Mouse (Mus musculus) C2C12 (cell line): ENCODE results near the gene Commd1. TPM values are rescaled to one million over a fixed set of nuclear protein-coding genes. Genes with fewer than 3 reads are reported as not detected.

Source experiments
- H3K27me3 ChIP-seq: one replicate; pipeline ENCODE4 v1.6.1; 2011; ENCODE audit not compliant: control insufficient read depth, insufficient read depth, insufficient read length
- H3K36me3 ChIP-seq: one replicate; pipeline ENCODE4 v1.6.1; 2011; ENCODE audit not compliant: control insufficient read depth, insufficient read depth
- H3K4me3 ChIP-seq: one replicate; pipeline ENCODE4 v1.5.1; 2011; ENCODE audit warnings: mild to moderate bottlenecking, control low read depth; ENCODE audit not compliant: poor library complexity, insufficient read depth, severe bottlenecking
- H3K79me2 ChIP-seq: one replicate; pipeline ENCODE4 v1.6.1; 2011; ENCODE audit not compliant: control insufficient read depth, insufficient read depth
- H3K79me3 ChIP-seq: one replicate; pipeline ENCODE4 v1.6.1; 2011; ENCODE audit warnings: low read depth, control low read depth
- H3ac ChIP-seq: one replicate; pipeline ENCODE3; 2011; ENCODE audit warnings: low read depth; ENCODE audit not compliant: control insufficient read depth, insufficient read length
- CEBPB ChIP-seq: IDR thresholded peaks from one replicate; pipeline ENCODE4 v1.6.1; 2011; ENCODE audit warnings: low read depth, mild to moderate bottlenecking, control low read depth, moderate library complexity
- CTCF ChIP-seq: IDR thresholded peaks from one replicate; pipeline ENCODE4 v1.5.1; 2011; ENCODE audit not compliant: control insufficient read depth, insufficient read depth, insufficient read length
- FOSL1 ChIP-seq: IDR thresholded peaks from one replicate; pipeline ENCODE4 v1.8.0; 2011; ENCODE audit warnings: mild to moderate bottlenecking, low read length; ENCODE audit not compliant: poor library complexity, insufficient read depth, severe bottlenecking
- MAX ChIP-seq: IDR thresholded peaks from one replicate; pipeline ENCODE4 v1.6.1; 2011; ENCODE audit warnings: mild to moderate bottlenecking, control low read depth
- MYOD1 ChIP-seq: IDR thresholded peaks from one replicate; pipeline ENCODE4 v1.6.1; 2011; ENCODE audit warnings: low read depth; ENCODE audit not compliant: control insufficient read depth, insufficient read length
- MYOG ChIP-seq: IDR thresholded peaks from one replicate; pipeline ENCODE4 v1.6.1; 2011; ENCODE audit not compliant: control insufficient read depth, insufficient read length; ENCODE audit errors: extremely low read depth
- USF1 ChIP-seq: IDR thresholded peaks from one replicate; pipeline ENCODE4 v1.6.1; 2011; ENCODE audit warnings: low read depth, mild to moderate bottlenecking, control low read depth, moderate library complexity
- polyA plus RNA-seq: library from polyadenylated mRNA; unstranded; fragments of >200 nt; fragmentation: generic; extraction: Trizol; gene quantifications from one replicate; pipeline ENCODE4 v1.2.1, GENCODE M21; 2012; ENCODE audit warnings: missing spikeins

Commd1 gene
- polyA plus RNA-seq, 1 experiment: 126 TPM

DNA sequence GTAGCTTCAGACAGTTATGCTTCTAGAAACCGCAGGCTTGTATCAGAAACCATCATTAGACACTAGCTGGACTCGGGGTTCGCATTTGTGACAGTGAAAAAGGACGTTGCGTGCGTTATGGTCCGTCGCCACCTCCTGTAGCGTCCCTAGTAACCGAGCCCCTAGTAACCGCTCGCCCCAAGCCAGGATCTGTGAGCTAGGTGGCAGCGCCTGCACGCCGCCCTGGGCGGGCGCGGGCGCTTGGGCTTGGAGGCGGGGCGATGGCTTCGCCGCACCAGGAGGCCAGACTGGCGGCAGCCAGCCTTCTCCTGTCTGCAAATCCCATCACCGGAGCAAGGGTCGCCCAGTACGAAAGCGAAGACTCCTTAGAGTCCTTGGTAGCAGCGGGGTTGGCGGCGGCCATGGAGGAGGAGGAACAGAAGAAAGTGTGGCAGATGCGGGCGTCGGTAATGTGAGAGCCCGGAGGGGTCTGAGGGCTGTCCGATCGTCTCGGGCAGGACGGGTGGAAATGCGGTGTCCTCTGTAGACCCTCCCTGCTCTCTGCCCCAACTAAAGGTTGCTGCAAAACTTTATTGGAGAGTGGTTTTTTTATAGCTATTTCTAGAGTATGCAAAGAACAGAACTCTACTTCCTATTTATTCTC lies 26.1 kb upstream of the Commd1 start:
- no peaks in the 10 kb centered on the region for H3K79me2 ChIP-seq
- peak overlapping the region; percentile 68 for H3ac ChIP-seq
- H3K4me3 ChIP-seq: peak overlapping the region; percentile 35
- no peak for TF ChIP-seq CTCF
- TF ChIP-seq USF1: no peak
- TF ChIP-seq MAX: no peak
- no peak for TF ChIP-seq FOSL1
- TF ChIP-seq MYOG: no peak
- no peak for TF ChIP-seq CEBPB
- TF ChIP-seq MYOD1: no peak
- peaks cover 29% of the 10 kb centered on the region for H3K36me3 ChIP-seq
- H3K79me3 ChIP-seq: peaks cover 2% of the 10 kb centered on the region
- H3K27me3 ChIP-seq: no peaks in the 10 kb centered on the region

DNA sequence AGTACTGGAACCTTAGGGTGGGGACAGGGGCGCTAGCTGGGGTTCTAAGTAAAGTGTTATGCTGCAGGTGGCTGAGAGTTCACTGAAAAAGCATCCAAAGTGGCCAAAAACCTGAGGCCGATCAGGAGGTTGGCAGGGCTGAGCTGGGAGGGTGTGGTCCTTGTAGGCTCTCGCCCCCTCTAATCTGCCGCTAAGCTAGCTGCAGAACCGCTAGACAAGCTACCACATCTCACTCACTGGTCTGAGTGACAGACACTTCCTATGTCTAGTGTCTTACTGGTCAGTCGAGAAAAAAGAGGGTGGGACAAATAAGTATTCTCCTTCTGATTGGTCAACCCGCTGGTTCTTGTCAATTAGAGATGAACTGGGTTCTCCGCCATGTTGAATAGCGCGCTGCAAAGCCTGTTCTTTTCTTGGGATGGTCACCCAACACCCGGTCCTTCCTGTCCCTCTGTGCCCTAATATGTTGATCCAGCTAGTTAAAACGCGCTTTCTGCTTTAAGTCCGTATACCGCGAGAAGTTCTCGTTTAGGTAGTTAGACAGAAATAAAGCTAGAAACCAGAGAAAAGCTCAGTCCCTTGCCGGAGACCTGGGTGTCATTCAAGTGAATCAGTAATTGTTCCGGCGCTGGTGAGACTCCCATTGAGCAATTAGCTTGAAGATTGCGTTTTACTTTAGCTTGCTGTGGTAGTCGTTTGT lies 25.4 kb upstream of the Commd1 start, which contains the start of gene Fam161a:
Gene Fam161a (plus strand): TSS at position 51 of the 700 bp plus-strand sequence.
- Histone ChIP-seq H3K4me3 (peak within 1 kb of the TSS; percentile 35), H3K79me2 (no peaks in the 10 kb centered on the region), H3K79me3 (peaks cover 2% of the 10 kb centered on the region), H3ac (peak within 1 kb of the TSS; percentile 68), H3K36me3 (peaks cover 35% of the 10 kb centered on the region), H3K27me3 (no peaks in the 10 kb centered on the region)
- TF ChIP-seq USF1: no peak

DNA sequence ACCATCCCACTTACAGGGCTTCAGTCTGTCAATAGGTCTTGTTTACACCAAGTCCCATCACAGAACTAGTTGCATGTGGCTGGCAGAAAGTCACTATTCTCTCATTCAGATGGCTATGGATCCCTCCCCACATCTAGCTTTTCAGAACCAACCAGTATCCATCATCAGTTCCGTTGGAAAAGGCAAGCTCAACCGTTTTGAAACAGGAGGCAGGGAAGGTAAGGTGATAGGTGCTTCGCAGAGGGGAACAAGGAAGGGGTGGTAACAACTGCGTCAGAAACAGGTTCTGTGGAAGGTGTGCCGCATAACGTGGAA lies 24.9 kb upstream of the Commd1 start:
- Histone ChIP-seq H3K79me3 (peaks cover 2% of the 10 kb centered on the region), H3K27me3 (no peaks in the 10 kb centered on the region), H3K4me3 (no peak overlapping the region), H3ac (peak overlapping the region; percentile 45), H3K36me3 (peaks cover 41% of the 10 kb centered on the region), H3K79me2 (no peaks in the 10 kb centered on the region)
- TF ChIP-seq FOSL1 (no peak), CEBPB (no peak), MYOD1 (no peak), MAX (no peak), MYOG (no peak), USF1 (no peak)

DNA sequence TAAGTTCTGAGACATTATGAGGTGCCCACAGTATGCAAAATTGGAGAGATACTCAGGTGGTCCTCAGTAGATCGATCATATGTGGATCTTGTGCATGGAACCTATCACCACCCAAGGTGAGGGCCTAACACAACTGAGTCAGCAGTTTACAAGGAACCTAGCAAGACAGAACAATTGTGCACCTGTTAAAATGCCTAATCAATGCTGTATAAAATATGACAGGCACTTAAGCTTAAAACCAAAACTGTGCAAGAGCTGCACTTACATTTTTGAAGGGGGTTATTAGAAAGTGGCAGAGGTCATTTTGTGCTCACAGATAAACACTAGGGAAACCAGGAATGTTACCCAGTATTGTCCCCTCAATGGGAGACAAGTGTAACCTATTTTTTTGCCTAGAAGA lies 23.1 kb upstream of the Commd1 start:
- no peak overlapping the region for H3K4me3 ChIP-seq
- TF ChIP-seq MAX: no peak
- no peak for TF ChIP-seq MYOD1
- no peak for TF ChIP-seq USF1
- TF ChIP-seq FOSL1: no peak
- TF ChIP-seq CTCF: no peak
- TF ChIP-seq CEBPB: no peak
- TF ChIP-seq MYOG: no peak
- H3K79me3 ChIP-seq: peaks cover 2% of the 10 kb centered on the region
- H3K36me3 ChIP-seq: peaks cover 59% of the 10 kb centered on the region
- H3K79me2 ChIP-seq: no peaks in the 10 kb centered on the region
- H3K27me3 ChIP-seq: no peaks in the 10 kb centered on the region
- no peak overlapping the region for H3ac ChIP-seq

DNA sequence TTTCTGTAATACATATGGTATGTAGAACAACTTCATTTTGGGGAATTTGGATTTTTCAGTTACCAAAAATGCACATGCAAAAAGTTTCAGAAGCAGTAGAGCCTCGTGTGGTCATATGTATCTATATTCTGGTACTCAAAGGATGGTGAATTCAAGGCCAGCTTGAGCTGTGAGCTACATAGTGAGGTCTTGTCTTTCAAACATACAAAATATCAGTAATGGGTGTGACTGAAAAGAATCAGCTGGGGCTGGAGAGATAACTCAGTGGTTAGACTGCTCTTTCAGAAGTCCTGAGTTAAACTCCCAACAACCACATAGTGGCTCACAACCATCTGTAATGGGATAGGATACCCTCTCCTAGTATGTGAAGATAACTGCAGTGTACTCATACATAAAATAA lies 16.1 kb upstream of the Commd1 start:
- H3K27me3 ChIP-seq: no peaks in the 10 kb centered on the region
- no peak overlapping the region for H3K4me3 ChIP-seq
- no peak overlapping the region for H3ac ChIP-seq
- TF ChIP-seq CTCF (no peak), CEBPB (no peak), MYOG (no peak)
- peaks cover 35% of the 10 kb centered on the region for H3K79me3 ChIP-seq
- H3K79me2 ChIP-seq: peaks cover 54% of the 10 kb centered on the region
- peaks cover 100% of the 10 kb centered on the region for H3K36me3 ChIP-seq

DNA sequence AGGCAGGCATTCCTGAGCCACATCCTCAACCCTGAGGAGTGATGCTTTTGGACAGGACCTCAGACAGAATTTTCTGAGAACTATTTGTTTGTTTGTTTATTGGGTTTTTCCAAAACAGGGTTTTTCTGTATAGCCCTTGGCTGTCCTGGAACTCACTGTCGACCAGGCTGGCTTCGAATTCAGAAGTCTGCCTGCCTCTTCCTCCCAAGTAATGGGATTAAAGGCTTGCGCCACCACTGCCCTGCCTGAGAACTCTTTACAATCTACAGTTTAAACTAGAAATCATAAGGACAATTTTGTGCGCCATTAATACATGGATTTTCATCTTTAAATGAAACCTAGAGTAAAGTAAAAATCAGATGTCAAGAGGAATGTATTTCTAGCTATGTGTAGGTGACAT lies 13.3 kb upstream of the Commd1 start:
- no peaks in the 10 kb centered on the region for H3K27me3 ChIP-seq
- TF ChIP-seq CEBPB: no peak
- no peak for TF ChIP-seq FOSL1
- TF ChIP-seq USF1: no peak
- TF ChIP-seq MYOD1: no peak
- TF ChIP-seq MAX: no peak
- no peak for TF ChIP-seq CTCF
- TF ChIP-seq MYOG: no peak
- peaks cover 90% of the 10 kb centered on the region for H3K36me3 ChIP-seq
- H3K4me3 ChIP-seq: no peak overlapping the region
- H3K79me3 ChIP-seq: peaks cover 64% of the 10 kb centered on the region
- H3K79me2 ChIP-seq: peaks cover 82% of the 10 kb centered on the region
- no peak overlapping the region for H3ac ChIP-seq
